Mouse (Mus musculus) CH12.LX (cell line): ENCODE measurements at regions not wholly inside any gene's neighbourhood (a gene's known extent, or its start where the extent isn't known, plus 50 kb on each side); places are given as distances from the start of the nearest gene placed in this dataset.

Source experiments
- DNase-seq: peaks from one replicate; pipeline ENCODE4 v3.0.0-alpha.2; 2013; ENCODE audit errors: extremely low read depth
- H3K27ac ChIP-seq: 2 replicates; pipeline ENCODE4 v1.5.1; 2012; ENCODE audit warnings: low read depth, mild to moderate bottlenecking, control low read depth, moderate library complexity; ENCODE audit not compliant: insufficient read depth
- H3K27me3 ChIP-seq: replicated peaks from 2 replicates; pipeline ENCODE3; 2012; ENCODE audit warnings: inconsistent platforms
- H3K36me3 ChIP-seq, 2 experiments: replicated peaks in 1 of 2; 2 replicates each; pipeline versions ENCODE3 to v1.6.1; 2012; ENCODE audit warnings: inconsistent platforms in 1 of 2, low read length in 1 of 2, mild to moderate bottlenecking in 1 of 2, mixed read lengths in 1 of 2, moderate library complexity in 1 of 2; ENCODE audit not compliant: control insufficient read depth in 1 of 2, insufficient read depth in 1 of 2
- H3K4me1 ChIP-seq, 2 experiments: 2 replicates each; pipeline ENCODE4 v1.6.1; 2012; ENCODE audit warnings: inconsistent platforms in 1 of 2, moderate library complexity in 1 of 2; ENCODE audit not compliant: insufficient read depth in 2 of 2, control insufficient read depth in 1 of 2
- H3K4me2 ChIP-seq: 2 replicates; pipeline ENCODE4 v1.6.1; 2012; ENCODE audit warnings: low read depth, mild to moderate bottlenecking, control low read depth; ENCODE audit not compliant: poor library complexity, insufficient read depth, severe bottlenecking
- H3K4me3 ChIP-seq, 3 experiments: fragments of 150-350 bp in 1 of 3; sonication (generic) in 1 of 3; replicated peaks in 1 of 3; 2 replicates each; pipeline versions ENCODE3 to v1.5.1; 2011 to 2012; ENCODE audit warnings: low read depth in 2 of 3, low read length in 2 of 3, mild to moderate bottlenecking in 2 of 3, moderate library complexity in 2 of 3, control low read depth in 1 of 3, improper control_type of control experiment in 1 of 3, inconsistent platforms in 1 of 3, mixed read lengths in 1 of 3; ENCODE audit not compliant: poor library complexity in 1 of 3
- H3K79me2 ChIP-seq: replicated peaks from 2 replicates; pipeline ENCODE4 v1.6.1; 2012; ENCODE audit warnings: mild to moderate bottlenecking, moderate library complexity; ENCODE audit not compliant: control insufficient read depth, poor library complexity, insufficient read depth, severe bottlenecking; ENCODE audit errors: extremely low read depth
- H3K9ac ChIP-seq: 2 replicates; pipeline ENCODE4 v1.6.1; 2012; ENCODE audit warnings: low read depth, mild to moderate bottlenecking, control low read depth, moderate library complexity; ENCODE audit not compliant: insufficient read depth
- H3K9me3 ChIP-seq: replicated peaks from 2 replicates; pipeline ENCODE3; 2012; ENCODE audit warnings: low read length, inconsistent platforms, mixed read lengths
- CHD2 ChIP-seq: IDR thresholded peaks from 2 replicates; pipeline ENCODE4 v1.6.1; 2011; ENCODE audit warnings: low read length, improper control_type of control experiment
- CTCF ChIP-seq, 2 experiments: IDR thresholded peaks in 1 of 2; conservative IDR thresholded peaks in 1 of 2; 2 replicates each; pipeline ENCODE4 v1.5.1; 2011 to 2012; ENCODE audit warnings: low read depth in 2 of 2, low read length in 2 of 2, improper control_type of control experiment in 1 of 2, inconsistent platforms in 1 of 2, mild to moderate bottlenecking in 1 of 2, moderate library complexity in 1 of 2
- ELF1 ChIP-seq: IDR thresholded peaks from 2 replicates; pipeline ENCODE4 v1.6.1; 2014; ENCODE audit warnings: low read depth, mild to moderate bottlenecking, inconsistent platforms, low read length, improper control_type of control experiment
- EP300 ChIP-seq: IDR thresholded peaks from 2 replicates; pipeline ENCODE4 v1.6.1; 2011; ENCODE audit warnings: low read length, improper control_type of control experiment
- ETS1 ChIP-seq: conservative IDR thresholded peaks from 2 replicates; pipeline ENCODE4 v1.6.1; 2012; ENCODE audit warnings: low read depth, mild to moderate bottlenecking, inconsistent platforms, low read length, improper control_type of control experiment, moderate library complexity
- GABPA ChIP-seq: IDR thresholded peaks from 2 replicates; pipeline ENCODE4 v1.6.1; 2012; ENCODE audit warnings: low read depth, low read length, improper control_type of control experiment, inconsistent platforms; ENCODE audit not compliant: insufficient replicate concordance
- HCFC1 ChIP-seq: IDR thresholded peaks from 2 replicates; pipeline ENCODE4 v1.6.1; 2012; ENCODE audit warnings: low read depth, mild to moderate bottlenecking, inconsistent platforms, low read length, improper control_type of control experiment
- IRF4 ChIP-seq: IDR thresholded peaks from 2 replicates; pipeline ENCODE4 v1.6.1; 2014; ENCODE audit warnings: low read depth, mild to moderate bottlenecking, inconsistent platforms, low read length, improper control_type of control experiment
- JUND ChIP-seq: conservative IDR thresholded peaks from 2 replicates; pipeline ENCODE4 v1.6.1; 2011; ENCODE audit warnings: low read depth, low read length, improper control_type of control experiment
- MAFK ChIP-seq: IDR thresholded peaks from 2 replicates; pipeline ENCODE4 v1.6.1; 2011; ENCODE audit warnings: low read length, improper control_type of control experiment; ENCODE audit not compliant: insufficient replicate concordance
- MAX ChIP-seq: IDR thresholded peaks from 2 replicates; pipeline ENCODE4 v1.6.1; 2011; ENCODE audit warnings: low read length, improper control_type of control experiment
- MEF2A ChIP-seq: IDR thresholded peaks from 2 replicates; pipeline ENCODE4 v1.6.1; 2014; ENCODE audit warnings: low read depth, mild to moderate bottlenecking, inconsistent platforms, low read length, improper control_type of control experiment, borderline replicate concordance
- NRF1 ChIP-seq: IDR thresholded peaks from 2 replicates; pipeline ENCODE4 v1.6.1; 2014; ENCODE audit warnings: low read depth, mild to moderate bottlenecking, inconsistent platforms, low read length, improper control_type of control experiment, moderate library complexity
- PAX5 ChIP-seq: IDR thresholded peaks from 2 replicates; pipeline ENCODE4 v1.6.1; 2012; ENCODE audit warnings: low read length, inconsistent platforms, mixed read lengths
- POLR2A ChIP-seq: IDR thresholded peaks from 2 replicates; pipeline ENCODE4 v1.6.1; 2011; ENCODE audit warnings: low read depth, mild to moderate bottlenecking, improper control_type of control experiment, low read length
- POLR2AphosphoS2 ChIP-seq: IDR thresholded peaks from 2 replicates; pipeline ENCODE4 v1.6.1; 2011; ENCODE audit warnings: low read depth, low read length, improper control_type of control experiment
- SMC3 ChIP-seq: IDR thresholded peaks from 2 replicates; pipeline ENCODE4 v1.6.1; 2011; ENCODE audit warnings: low read depth, low read length, improper control_type of control experiment
- TCF12 ChIP-seq: IDR thresholded peaks from 2 replicates; pipeline ENCODE4 v1.6.1; 2014; ENCODE audit warnings: low read depth, mild to moderate bottlenecking, inconsistent platforms, low read length, improper control_type of control experiment
- USF1 ChIP-seq: IDR thresholded peaks from 2 replicates; pipeline ENCODE4 v1.6.1; 2014; ENCODE audit warnings: low read depth, mild to moderate bottlenecking, inconsistent platforms, low read length, improper control_type of control experiment
- USF2 ChIP-seq: conservative IDR thresholded peaks from 2 replicates; pipeline ENCODE4 v1.6.1; 2011; ENCODE audit warnings: low read depth, low read length, improper control_type of control experiment
- ZC3H11A ChIP-seq: IDR thresholded peaks from 2 replicates; pipeline ENCODE4 v1.6.1; 2012; ENCODE audit warnings: low read depth, mild to moderate bottlenecking, inconsistent platforms, low read length, improper control_type of control experiment
- ZKSCAN1 ChIP-seq: IDR thresholded peaks from 2 replicates; pipeline ENCODE4 v1.6.1; 2012; ENCODE audit warnings: low read depth, inconsistent platforms, low read length, improper control_type of control experiment, borderline replicate concordance
- ZMIZ1 ChIP-seq: IDR thresholded peaks from 2 replicates; pipeline ENCODE4 v1.6.1; 2012; ENCODE audit warnings: low read depth, mild to moderate bottlenecking, inconsistent platforms, low read length, improper control_type of control experiment
- ZNF384 ChIP-seq: IDR thresholded peaks from 2 replicates; pipeline ENCODE4 v1.6.1; 2012; ENCODE audit warnings: low read depth, low read length, improper control_type of control experiment, inconsistent platforms
- dilution Hi-C: fragments of 300-500 bp; cut with MboI; formaldehyde crosslinking; loops from 2 replicates; pipeline ENCODE4 v1.14.3; 2020; ENCODE audit warnings: low sequenced_read_pairs; ENCODE audit not compliant: extremely low pct_unique_long_range_greater_than_20kb, extremely low pct_ligation_motif_present
- in situ Hi-C: fragments of 300-500 bp; cut with MboI; formaldehyde crosslinking; loops from 3 replicates; pipeline ENCODE4 v1.14.3; 2019; ENCODE audit warnings: low sequenced_read_pairs, low pct_ligation_motif_present, low pct_unique_long_range_greater_than_20kb, mixed read lengths

DNA sequence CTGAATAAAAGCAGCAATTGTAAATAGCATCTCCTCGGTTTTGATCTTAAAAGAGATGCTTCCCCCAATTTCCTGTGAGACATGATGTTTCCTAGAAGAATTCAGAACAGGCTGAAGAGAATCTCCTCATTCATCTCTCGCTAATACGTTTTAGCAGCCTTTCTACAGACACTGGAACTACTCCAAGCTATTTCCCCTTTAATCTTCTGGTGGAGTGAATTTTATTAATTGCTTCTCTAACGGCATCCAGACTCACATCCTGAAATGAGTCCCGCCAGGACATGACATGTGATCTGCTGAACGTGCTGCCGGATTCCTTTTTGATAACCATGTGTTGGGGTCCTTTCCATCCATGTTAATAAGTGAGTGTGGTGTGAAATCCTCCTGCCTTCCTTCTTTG is 209.6 kb upstream of the Kdm8 start:
- in situ Hi-C loops: no loop called here
- no peaks in the 10 kb centered on the region for H3K4me1 ChIP-seq
- no peak overlapping the region for H3K9ac ChIP-seq
- H3K27me3 ChIP-seq: peaks cover 76% of the 10 kb centered on the region
- DNase-seq: no peak
- no peaks in the 10 kb centered on the region for H3K9me3 ChIP-seq
- no peak overlapping the region for H3K4me2 ChIP-seq
- H3K36me3 ChIP-seq: no peaks in the 10 kb centered on the region
- dilution Hi-C loops: no loop called here
- H3K79me2 ChIP-seq: no peaks in the 10 kb centered on the region
- H3K4me3 ChIP-seq: no peak overlapping the region
- TF ChIP-seq PAX5 (no peak), HCFC1 (no peak), ELF1 (no peak), MAFK (no peak), ETS1 (no peak), TCF12 (no peak), GABPA (no peak), MAX (no peak), EP300 (no peak), ZMIZ1 (no peak), ZNF384 (no peak), JUND (no peak), POLR2A (no peak), USF1 (no peak), IRF4 (no peak)
- H3K27ac ChIP-seq: no peak overlapping the region

DNA sequence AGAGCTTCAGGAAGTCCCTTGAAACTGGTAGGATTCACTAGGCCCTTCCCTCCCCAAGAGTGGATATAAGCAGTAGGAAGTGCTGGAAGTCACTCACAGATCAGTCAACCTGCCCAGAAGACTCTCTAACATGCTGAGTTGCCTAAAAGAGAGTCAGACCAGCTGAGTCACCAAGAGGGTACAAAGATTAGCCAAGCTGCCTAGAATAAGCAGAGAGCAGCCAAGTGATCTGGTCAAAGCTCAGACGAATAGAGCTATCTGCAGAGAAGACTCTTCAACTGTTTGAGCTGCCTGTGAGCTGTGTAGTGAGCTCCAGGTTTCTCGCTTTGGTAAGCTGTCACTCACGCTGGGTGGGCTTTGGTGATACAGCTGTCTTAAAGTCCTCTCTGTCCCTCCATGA is 207.4 kb upstream of the Kdm8 start:
- Histone ChIP-seq H3K27ac (no peak overlapping the region), H3K9ac (no peak overlapping the region), H3K36me3 (no peaks in the 10 kb centered on the region), H3K9me3 (no peaks in the 10 kb centered on the region), H3K79me2 (no peaks in the 10 kb centered on the region), H3K4me2 (no peak overlapping the region), H3K4me1 (peaks cover 0 to 3% of the 10 kb centered on the region in 2 experiments; a peak in 2 of 4 replicates), H3K27me3 (peaks cover 87% of the 10 kb centered on the region), H3K4me3 (no peak overlapping the region)
- dilution Hi-C loops: no loop called here
- no peak for TF ChIP-seq MEF2A
- TF ChIP-seq TCF12: no peak
- TF ChIP-seq CHD2: no peak
- TF ChIP-seq ETS1: no peak
- no peak for TF ChIP-seq ZNF384
- TF ChIP-seq POLR2AphosphoS2: no peak
- no peak for TF ChIP-seq POLR2A
- no peak for TF ChIP-seq NRF1
- no peak for TF ChIP-seq ZKSCAN1
- TF ChIP-seq MAX: no peak
- TF ChIP-seq ELF1: no peak
- TF ChIP-seq EP300: no peak
- no peak for TF ChIP-seq PAX5
- TF ChIP-seq USF2: no peak
- no peak for TF ChIP-seq CTCF (conservative IDR thresholded peaks at IDR 0.05 in 1 of 2, IDR thresholded peaks at IDR 0.05 in 1 of 2; ENCODE audit: low read depth in 2 of 2, low read length in 2 of 2)
- no peak for TF ChIP-seq SMC3
- TF ChIP-seq JUND: no peak
- TF ChIP-seq ZC3H11A: no peak
- in situ Hi-C loops: no loop called here
- DNase-seq: no peak
